Mouse (Mus musculus) myocyte (in vitro differentiated cells): ENCODE results near the gene Cwh43.

ENCODE experiments used
- MAX ChIP-seq: IDR thresholded peaks from one replicate; pipeline ENCODE4 v1.6.1; 2011; ENCODE audit warnings: low read depth, mild to moderate bottlenecking, control low read depth
- POLR2A ChIP-seq: IDR thresholded peaks from one replicate; pipeline ENCODE4 v1.6.1; 2011; ENCODE audit warnings: low read depth, mild to moderate bottlenecking, control low read depth, moderate library complexity; ENCODE audit not compliant: insufficient read length
- SRF ChIP-seq: IDR thresholded peaks from one replicate; pipeline ENCODE4 v1.6.1; 2011; ENCODE audit warnings: low read depth; ENCODE audit not compliant: control insufficient read depth, insufficient read length

GRCm38 (mm10) chr5:73376491-73376890, 29.4 kb upstream of the Cwh43 start:
- TF ChIP-seq POLR2A (no peak), SRF (no peak), MAX (no peak)
